Mouse (Mus musculus) MEL (cell line): Measurements from ENCODE around the gene Naa60. TPM values are rescaled to one million over a fixed set of nuclear protein-coding genes. Genes with fewer than 3 reads are reported as not detected.

ENCODE experiments used
- DNase-seq: peaks from one replicate; pipeline ENCODE4 v3.0.0; 2011; ENCODE audit warnings: low read depth, low spot score
- H3K27ac ChIP-seq: 2 replicates; pipeline ENCODE4 v1.5.1; 2012; ENCODE audit warnings: low read depth, mild to moderate bottlenecking, control low read depth, low read length, moderate library complexity; ENCODE audit not compliant: control insufficient read depth
- H3K27me3 ChIP-seq, 2 experiments: fragments of 150-350 bp in 1 of 2; sonication (generic) in 1 of 2; 2 replicates each; pipeline ENCODE4 v1.6.1; 2012; ENCODE audit warnings: low read length in 2 of 2, mild to moderate bottlenecking in 2 of 2, improper control_type of control experiment in 1 of 2, moderate library complexity in 1 of 2; ENCODE audit not compliant: insufficient read depth in 2 of 2, control insufficient read depth in 1 of 2
- H3K36me3 ChIP-seq, 2 experiments: 2 replicates each; pipeline ENCODE4 v1.6.1; 2012 to 2014; ENCODE audit warnings: low read length in 2 of 2, improper control_type of control experiment in 1 of 2, inconsistent platforms in 1 of 2, mild to moderate bottlenecking in 1 of 2; ENCODE audit not compliant: insufficient read depth in 2 of 2, control insufficient read depth in 1 of 2
- H3K4me1 ChIP-seq, 2 experiments: fragments of 150-350 bp in 1 of 2; sonication (generic) in 1 of 2; 2 replicates each; pipeline ENCODE4 v1.6.1; 2012; ENCODE audit warnings: low read length in 2 of 2, improper control_type of control experiment in 1 of 2, mild to moderate bottlenecking in 1 of 2; ENCODE audit not compliant: insufficient read depth in 2 of 2, control insufficient read depth in 1 of 2
- H3K4me3 ChIP-seq, 2 experiments: fragments of 150-350 bp in 1 of 2; sonication (generic) in 1 of 2; 2 replicates each; pipeline ENCODE4 v1.5.1; 2012; ENCODE audit warnings: low read depth in 2 of 2, low read length in 2 of 2, mild to moderate bottlenecking in 2 of 2, moderate library complexity in 2 of 2, control low read depth in 1 of 2, improper control_type of control experiment in 1 of 2; ENCODE audit not compliant: control insufficient read depth in 1 of 2, insufficient read depth in 1 of 2
- H3K79me2 ChIP-seq: 2 replicates; pipeline ENCODE4 v1.6.1; 2012; ENCODE audit warnings: mild to moderate bottlenecking, low read length, moderate library complexity; ENCODE audit not compliant: control insufficient read depth, poor library complexity, insufficient read depth
- H3K9ac ChIP-seq: 2 replicates; pipeline ENCODE4 v1.6.1; 2012; ENCODE audit warnings: low read depth, mild to moderate bottlenecking, control low read depth, low read length, moderate library complexity; ENCODE audit not compliant: control insufficient read depth, poor library complexity, severe bottlenecking
- H3K9me3 ChIP-seq: fragments of 150-350 bp; sonication (generic); replicated peaks from 2 replicates; pipeline ENCODE4 v1.6.1; 2012; ENCODE audit warnings: mild to moderate bottlenecking, low read length, improper control_type of control experiment, moderate library complexity; ENCODE audit not compliant: insufficient read depth
- BHLHE40 ChIP-seq: IDR thresholded peaks from 2 replicates; pipeline ENCODE4 v1.6.1; 2012; ENCODE audit warnings: low read depth, mild to moderate bottlenecking, inconsistent platforms, low read length, improper control_type of control experiment, borderline replicate concordance
- CHD1 ChIP-seq: IDR thresholded peaks from 2 replicates; pipeline ENCODE4 v1.6.1; 2012; ENCODE audit warnings: low read depth, mild to moderate bottlenecking, inconsistent platforms, low read length, improper control_type of control experiment
- CHD2 ChIP-seq: IDR thresholded peaks from 2 replicates; pipeline ENCODE4 v1.6.1; 2011; ENCODE audit warnings: low read length, improper control_type of control experiment
- ELF1 ChIP-seq: IDR thresholded peaks from 2 replicates; pipeline ENCODE4 v1.6.1; 2014; ENCODE audit warnings: low read depth, mild to moderate bottlenecking, inconsistent platforms, low read length, improper control_type of control experiment, moderate library complexity
- EP300 ChIP-seq, 2 experiments: IDR thresholded peaks; 2 replicates each; pipeline ENCODE4 v1.6.1; 2011; ENCODE audit warnings: improper control_type of control experiment in 2 of 2, low read length in 2 of 2, low read depth in 1 of 2, mild to moderate bottlenecking in 1 of 2
- GABPA ChIP-seq: IDR thresholded peaks from 2 replicates; pipeline ENCODE4 v1.6.1; 2012; ENCODE audit warnings: low read depth, mild to moderate bottlenecking, inconsistent platforms, low read length, improper control_type of control experiment, moderate library complexity
- GATA1 ChIP-seq: IDR thresholded peaks from 2 replicates; pipeline ENCODE4 v1.6.1; 2011; ENCODE audit warnings: low read depth, low read length, improper control_type of control experiment
- HCFC1 ChIP-seq: IDR thresholded peaks from 2 replicates; pipeline ENCODE4 v1.6.1; 2012; ENCODE audit warnings: low read depth, mild to moderate bottlenecking, inconsistent platforms, low read length, improper control_type of control experiment, moderate library complexity
- JUND ChIP-seq: IDR thresholded peaks from 2 replicates; pipeline ENCODE4 v1.6.1; 2011; ENCODE audit warnings: low read depth, mild to moderate bottlenecking, improper control_type of control experiment, low read length
- KAT2A ChIP-seq: conservative IDR thresholded peaks from 2 replicates; pipeline ENCODE4 v1.6.1; 2012; ENCODE audit warnings: low read depth, low read length, improper control_type of control experiment, inconsistent platforms
- MAFK ChIP-seq: IDR thresholded peaks from 2 replicates; pipeline ENCODE4 v1.6.1; 2011; ENCODE audit warnings: low read depth, mild to moderate bottlenecking, low read length, improper control_type of control experiment, borderline replicate concordance
- MAX ChIP-seq: IDR thresholded peaks from 2 replicates; pipeline ENCODE4 v1.6.1; 2011; ENCODE audit warnings: low read length, improper control_type of control experiment
- MEF2A ChIP-seq: IDR thresholded peaks from 2 replicates; pipeline ENCODE4 v1.6.1; 2014; ENCODE audit warnings: low read depth, mild to moderate bottlenecking, inconsistent platforms, low read length, improper control_type of control experiment; ENCODE audit not compliant: poor library complexity, insufficient replicate concordance, severe bottlenecking; ENCODE audit errors: extremely low read depth
- MXI1 ChIP-seq: IDR thresholded peaks from 2 replicates; pipeline ENCODE4 v1.6.1; 2011; ENCODE audit warnings: mild to moderate bottlenecking, low read depth, low read length, improper control_type of control experiment
- MYB ChIP-seq: IDR thresholded peaks from 2 replicates; pipeline ENCODE4 v1.6.1; 2011; ENCODE audit warnings: mild to moderate bottlenecking, low read depth, low read length, improper control_type of control experiment
- MYC ChIP-seq: IDR thresholded peaks from 2 replicates; pipeline ENCODE4 v1.6.1; 2011; ENCODE audit warnings: low read depth, mild to moderate bottlenecking, low read length, improper control_type of control experiment, moderate library complexity
- NELFE ChIP-seq: IDR thresholded peaks from 2 replicates; pipeline ENCODE4 v1.6.1; 2011; ENCODE audit warnings: low read depth, low read length, improper control_type of control experiment
- NRF1 ChIP-seq: IDR thresholded peaks from 2 replicates; pipeline ENCODE4 v1.6.1; 2014; ENCODE audit warnings: low read depth, mild to moderate bottlenecking, inconsistent platforms, low read length, improper control_type of control experiment, moderate library complexity; ENCODE audit not compliant: poor library complexity, insufficient read depth, severe bottlenecking
- POLR2A ChIP-seq, 2 experiments: IDR thresholded peaks; 2 replicates each; pipeline ENCODE4 v1.6.1; 2011 to 2012; ENCODE audit warnings: low read length in 2 of 2, mild to moderate bottlenecking in 2 of 2, control low read depth in 1 of 2, improper control_type of control experiment in 1 of 2, low read depth in 1 of 2, moderate library complexity in 1 of 2; ENCODE audit not compliant: control insufficient read depth in 1 of 2, insufficient read depth in 1 of 2, poor library complexity in 1 of 2
- POLR2AphosphoS2 ChIP-seq: IDR thresholded peaks from 2 replicates; pipeline ENCODE4 v1.6.1; 2011; ENCODE audit warnings: low read length, improper control_type of control experiment
- POLR2AphosphoS5 ChIP-seq: IDR thresholded peaks from 2 replicates; pipeline ENCODE4 v1.6.1; 2012; ENCODE audit warnings: low read depth, borderline replicate concordance, mild to moderate bottlenecking, inconsistent platforms, low read length, moderate library complexity, mixed read lengths
- RCOR1 ChIP-seq: IDR thresholded peaks from 2 replicates; pipeline ENCODE4 v1.6.1; 2012; ENCODE audit warnings: low read depth, mild to moderate bottlenecking, inconsistent platforms, low read length, improper control_type of control experiment
- SMC3 ChIP-seq: IDR thresholded peaks from 2 replicates; pipeline ENCODE4 v1.6.1; 2011; ENCODE audit warnings: low read depth, low read length, improper control_type of control experiment
- UBTF ChIP-seq: IDR thresholded peaks from 2 replicates; pipeline ENCODE4 v1.6.1; 2012; ENCODE audit warnings: low read depth, mild to moderate bottlenecking, inconsistent platforms, low read length, improper control_type of control experiment, moderate library complexity, borderline replicate concordance; ENCODE audit not compliant: insufficient read depth
- USF1 ChIP-seq: IDR thresholded peaks from 2 replicates; pipeline ENCODE4 v1.6.1; 2014; ENCODE audit warnings: low read depth, mild to moderate bottlenecking, inconsistent platforms, low read length, improper control_type of control experiment, moderate library complexity
- ZC3H11A ChIP-seq: IDR thresholded peaks from 2 replicates; pipeline ENCODE4 v1.6.1; 2012; ENCODE audit warnings: low read depth, mild to moderate bottlenecking, inconsistent platforms, low read length, improper control_type of control experiment
- ZKSCAN1 ChIP-seq: IDR thresholded peaks from 2 replicates; pipeline ENCODE4 v1.6.1; 2012; ENCODE audit warnings: low read depth, mild to moderate bottlenecking, inconsistent platforms, low read length, improper control_type of control experiment, moderate library complexity
- ZNF384 ChIP-seq: IDR thresholded peaks from 2 replicates; pipeline ENCODE4 v1.6.1; 2012; ENCODE audit warnings: low read depth, mild to moderate bottlenecking, inconsistent platforms, low read length, improper control_type of control experiment
- polyA plus RNA-seq, 2 experiments: library from polyadenylated mRNA; stranded (reverse) in 1 of 2; unstranded in 1 of 2; fragments of >175 nt in 1 of 2; fragments of >200 nt in 1 of 2; gene quantifications; 2 replicates each; pipeline versions ENCODE4 v1.2.1 to v1.2.4; 2012; ENCODE audit warnings: low replicate concordance in 2 of 2, low read depth in 1 of 2; ENCODE audit not compliant: insufficient read length in 2 of 2, insufficient read depth in 1 of 2, missing spikeins in 1 of 2
- total RNA-seq: library from RNA; depleted of rRNA; stranded (reverse); fragments of 300-350 nt; gene quantifications from 2 replicates; pipeline ENCODE4 v1.2.3, GENCODE M21; 2012

Gene Naa60
- total and polyA plus RNA-seq, 3 experiments: 28.0 to 67.5 TPM; not detected in 1

DNA sequence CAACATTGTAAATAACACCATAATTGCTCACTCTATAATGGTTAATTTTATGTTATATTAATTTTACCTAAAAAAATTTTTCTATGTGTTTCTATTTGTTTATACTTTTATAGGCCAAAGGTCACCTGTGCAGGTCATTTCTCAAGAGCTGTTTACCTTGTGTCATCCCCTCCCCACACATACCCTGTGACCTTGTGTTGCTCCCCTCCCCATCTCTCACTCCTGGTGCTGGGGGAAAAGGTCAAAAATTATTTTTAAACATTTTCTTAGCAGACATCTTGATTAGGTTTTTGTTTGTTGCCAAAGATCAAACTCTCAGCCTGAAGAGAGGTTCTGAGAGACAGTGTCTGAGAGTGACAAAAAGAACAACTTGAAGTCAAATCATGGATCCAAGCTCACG lies 28.4 kb upstream of the Naa60 start:
- no peak for TF ChIP-seq RCOR1
- TF ChIP-seq ZC3H11A: no peak
- no peak for TF ChIP-seq NELFE
- no peak for TF ChIP-seq MAFK
- TF ChIP-seq HCFC1: no peak
- TF ChIP-seq ZKSCAN1: no peak
- TF ChIP-seq POLR2AphosphoS2: no peak
- no peak for TF ChIP-seq EP300 (IDR thresholded peaks at IDR 0.05; ENCODE audit: low read depth in 1 of 2, low read length in 2 of 2)
- Histone ChIP-seq H3K79me2 (no peaks in the 10 kb centered on the region), H3K27ac (no peak overlapping the region), H3K4me1 (no peaks in the 10 kb centered on the region; a peak in 2 of 4 replicates), H3K4me3 (no peak overlapping the region), H3K27me3 (no peaks in the 10 kb centered on the region), H3K36me3 (no peaks in the 10 kb centered on the region; a peak in 1 of 4 replicates), H3K9me3 (no peaks in the 10 kb centered on the region), H3K9ac (no peak overlapping the region)
- DNase-seq: no peak

DNA sequence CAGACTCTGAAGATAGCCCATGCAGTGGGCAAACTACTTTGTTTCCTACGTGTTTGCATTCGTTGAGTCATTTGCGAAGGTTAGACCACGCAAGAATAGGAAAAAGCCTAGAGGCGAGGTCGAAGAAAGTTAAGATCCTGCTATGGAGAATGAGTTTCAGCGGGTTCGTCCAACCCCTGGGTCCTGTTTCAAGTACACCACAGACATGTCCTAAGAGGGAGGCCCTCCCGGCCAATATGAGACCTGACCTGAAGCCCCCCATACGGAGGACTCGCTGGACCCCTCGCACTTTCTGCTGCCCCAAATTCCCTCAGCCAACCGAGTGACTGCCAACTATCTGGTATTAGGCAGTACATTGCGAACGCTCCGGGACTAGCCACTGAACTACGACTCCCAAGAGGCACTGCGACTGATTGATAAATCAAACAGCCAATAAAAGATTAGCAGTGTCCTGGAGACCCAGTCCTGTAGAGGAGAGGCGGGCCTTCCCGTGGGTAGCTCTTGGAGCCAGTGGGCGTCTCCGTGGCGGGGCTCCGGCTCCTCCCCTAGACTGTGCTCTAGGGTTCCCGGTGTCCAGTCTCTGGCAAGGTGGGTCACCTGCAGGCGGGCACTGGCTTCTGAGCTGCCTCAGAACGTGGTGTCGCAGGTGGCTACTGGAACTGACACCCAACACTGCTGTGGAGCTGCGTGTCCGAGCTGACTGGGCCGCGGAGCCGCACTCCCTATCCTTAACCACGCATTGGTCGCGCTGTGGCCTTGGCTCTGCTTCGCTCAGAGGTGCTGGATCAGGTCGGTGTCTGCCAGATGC lies 25.3 kb upstream of the Naa60 start, which contains the start of gene Zfp174:
Gene Zfp174 (plus strand): TSS at position 558 of the 808 bp plus-strand sequence.
- Histone ChIP-seq H3K4me1 (no peaks in the 10 kb centered on the region; a peak in 1 of 4 replicates), H3K27ac (no peak within 1 kb of the TSS), H3K9me3 (no peaks in the 10 kb centered on the region), H3K27me3 (no peaks in the 10 kb centered on the region), H3K36me3 (no peaks in the 10 kb centered on the region; a peak in 1 of 4 replicates), H3K4me3 (peak within 1 kb of the TSS; percentile 82 to 89), H3K9ac (peak within 1 kb of the TSS; percentile 67), H3K79me2 (no peaks in the 10 kb centered on the region)
- peak; percentile 96 for DNase-seq
- TF ChIP-seq GABPA (no peak), POLR2A (IDR thresholded peaks at IDR 0.05; ENCODE audit: control insufficient read depth in 1 of 2, insufficient read depth in 1 of 2, low read depth in 1 of 2, low read length in 2 of 2, poor library complexity in 1 of 2) (peak; percentile 69 to 74), SMC3 (no peak), RCOR1 (no peak), MYC (no peak), POLR2AphosphoS2 (peak; percentile 61; the same call in 1 of the 2 replicates), NRF1 (0 out of 2 replicates have a peak, but pooled peaks have one; percentile 18), ZNF384 (no peak), EP300 (IDR thresholded peaks at IDR 0.05; ENCODE audit: low read depth in 1 of 2, low read length in 2 of 2) (no peak), MAFK (no peak), JUND (no peak), BHLHE40 (no peak), MAX (peak; percentile 48; the same call in 1 of the 2 replicates), ZKSCAN1 (no peak), MYB (no peak), USF1 (no peak), POLR2AphosphoS5 (no peak), CHD1 (no peak), MXI1 (no peak), CHD2 (peak; percentile 77), MEF2A (no peak), GATA1 (no peak), UBTF (no peak), ELF1 (0 out of 2 replicates have a peak, but pooled peaks have one; percentile 48), KAT2A (peak; percentile 89)
